Mouse (Mus musculus): ENCODE results near the gene Anapc11. TPM values are rescaled to one million over a fixed set of nuclear protein-coding genes. Genes with fewer than 3 reads are reported as not detected.

Anapc11 gene
- polyA plus RNA-seq, 1 experiment from 2014 or later: 201 TPM

GRCm38 (mm10) chr11:120641869-120642268 is 43.6 kb downstream of the Anapc11 start:
- H3K27ac ChIP-seq (ENCODE audit: low read depth, low read length): no peak overlapping the region
- no peaks in the 10 kb centered on the region for H3K36me3 ChIP-seq (ENCODE audit: control insufficient read depth, insufficient read depth, low read length)
- H3K4me2 ChIP-seq: no peak overlapping the region
- WGBS (ENCODE audit: insufficient replicate concordance): 84% methylated on average over 8 of the region's 8 CpGs
- no peak for ATAC-seq (replicated peaks; ENCODE audit: insufficient number of reproducible peaks, low FRiP score, low TSS enrichment)
- no peak overlapping the region for H3K4me3 ChIP-seq (ENCODE audit: low read depth, low read length)
- H3K4me1 ChIP-seq (ENCODE audit: control insufficient read depth, insufficient read depth, low read length): peaks cover 13% of the 10 kb centered on the region; the same call in 1 of the 2 replicates
- peaks cover 9% of the 10 kb centered on the region; the same call in 1 of the 2 replicates for H3K27me3 ChIP-seq (ENCODE audit: control insufficient read depth, insufficient read depth, low read length)
- no peak overlapping the region for H3K9ac ChIP-seq (ENCODE audit: low read depth, low read length)
- H3K9me3 ChIP-seq (replicated peaks; ENCODE audit: control insufficient read depth, low read length): no peaks in the 10 kb centered on the region

DNA sequence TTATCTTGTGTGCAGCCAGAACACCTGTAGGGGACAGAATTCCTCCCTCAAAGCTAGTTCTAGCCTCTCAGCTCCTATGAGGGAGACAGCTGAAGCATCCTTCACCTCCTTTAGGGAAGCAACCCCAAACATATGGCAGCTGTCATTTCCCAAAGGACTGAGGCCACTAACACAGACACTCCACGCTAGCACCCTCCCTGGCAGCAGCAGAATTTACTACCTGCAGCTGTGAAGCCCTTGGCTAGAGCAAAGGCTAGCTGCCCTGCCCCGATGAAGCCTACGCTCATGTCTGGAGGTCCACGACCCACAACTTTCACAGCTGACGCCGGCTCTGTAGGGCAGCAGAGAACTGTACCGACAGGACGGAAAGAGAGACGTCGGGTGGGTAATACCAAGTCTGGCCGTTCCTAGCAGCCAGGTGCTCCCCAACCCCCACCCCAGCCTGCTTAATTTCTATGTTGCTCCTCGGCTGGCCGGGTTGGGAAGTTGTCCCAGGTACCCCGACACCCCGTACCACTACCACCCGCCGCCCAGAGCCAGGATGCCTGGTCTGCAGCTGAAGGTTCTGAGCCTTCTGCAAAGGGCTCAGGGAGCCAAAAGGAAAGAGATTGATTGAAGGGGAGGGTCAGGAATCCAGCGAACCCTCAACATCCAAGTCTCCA is 44.8 kb downstream of the Anapc11 start:
- H3K4me2 ChIP-seq: peak overlapping the region; percentile 98
- H3K27me3 ChIP-seq (ENCODE audit: control insufficient read depth, insufficient read depth, low read length): peaks cover 17% of the 10 kb centered on the region
- H3K36me3 ChIP-seq (ENCODE audit: control insufficient read depth, insufficient read depth, low read length): no peaks in the 10 kb centered on the region
- peak overlapping the region; percentile 49 for H3K4me3 ChIP-seq (ENCODE audit: low read depth, low read length)
- peak; percentile 50; the same call in 1 of the 2 replicates for ATAC-seq (replicated peaks; ENCODE audit: insufficient number of reproducible peaks, low FRiP score, low TSS enrichment)
- WGBS (ENCODE audit: insufficient replicate concordance): 2% methylated on average over 18 of the region's 18 CpGs
- peak overlapping the region; percentile 75 for H3K9ac ChIP-seq (ENCODE audit: low read depth, low read length)
- H3K27ac ChIP-seq (ENCODE audit: low read depth, low read length): 0 out of 2 replicates have a peak overlapping the region, but pooled peaks have one; percentile 15
- peaks cover 23% of the 10 kb centered on the region for H3K4me1 ChIP-seq (ENCODE audit: control insufficient read depth, insufficient read depth, low read length)
- no peaks in the 10 kb centered on the region for H3K9me3 ChIP-seq (replicated peaks; ENCODE audit: control insufficient read depth, low read length)

DNA sequence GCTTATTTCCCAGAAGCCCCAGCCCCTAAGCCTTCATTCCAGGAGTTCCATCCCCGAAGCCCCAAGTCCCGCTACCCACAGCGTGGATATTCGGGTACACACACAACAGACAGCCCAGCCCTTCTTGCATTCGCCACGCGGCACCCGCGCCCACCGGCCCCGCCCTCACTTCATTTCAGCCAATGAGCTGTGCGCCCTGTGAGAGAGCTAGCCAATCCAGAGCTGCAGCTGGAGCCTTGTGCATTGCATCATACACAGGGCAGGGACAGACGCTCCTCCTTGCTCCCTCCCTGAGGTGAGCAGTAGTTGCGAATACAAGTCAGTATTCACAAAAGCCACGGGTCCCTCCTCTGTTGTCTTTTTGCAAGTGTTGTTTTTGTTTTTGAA is 45.4 kb downstream of the Anapc11 start, which contains the start of gene Pycr1:
Gene Pycr1 (minus strand): TSS at position 169 of the 387 bp plus-strand sequence.
- Histone ChIP-seq H3K9me3 (replicated peaks; ENCODE audit: control insufficient read depth, low read length) (no peaks in the 10 kb centered on the region), H3K4me2 (peak within 1 kb of the TSS; percentile 98), H3K4me3 (ENCODE audit: low read depth, low read length) (peak within 1 kb of the TSS; percentile 49), H3K4me1 (ENCODE audit: control insufficient read depth, insufficient read depth, low read length) (peaks cover 23% of the 10 kb centered on the region), H3K36me3 (ENCODE audit: control insufficient read depth, insufficient read depth, low read length) (no peaks in the 10 kb centered on the region), H3K9ac (ENCODE audit: low read depth, low read length) (peak within 1 kb of the TSS; percentile 75), H3K27me3 (ENCODE audit: control insufficient read depth, insufficient read depth, low read length) (peaks cover 19% of the 10 kb centered on the region), H3K27ac (ENCODE audit: low read depth, low read length) (peak within 1 kb of the TSS; percentile 17; the same call in 1 of the 2 replicates)
- 0% methylated on average over 15 of the region's 15 CpGs for WGBS (ENCODE audit: insufficient replicate concordance)
- ATAC-seq (replicated peaks; ENCODE audit: insufficient number of reproducible peaks, low FRiP score, low TSS enrichment): peak; percentile 96

DNA sequence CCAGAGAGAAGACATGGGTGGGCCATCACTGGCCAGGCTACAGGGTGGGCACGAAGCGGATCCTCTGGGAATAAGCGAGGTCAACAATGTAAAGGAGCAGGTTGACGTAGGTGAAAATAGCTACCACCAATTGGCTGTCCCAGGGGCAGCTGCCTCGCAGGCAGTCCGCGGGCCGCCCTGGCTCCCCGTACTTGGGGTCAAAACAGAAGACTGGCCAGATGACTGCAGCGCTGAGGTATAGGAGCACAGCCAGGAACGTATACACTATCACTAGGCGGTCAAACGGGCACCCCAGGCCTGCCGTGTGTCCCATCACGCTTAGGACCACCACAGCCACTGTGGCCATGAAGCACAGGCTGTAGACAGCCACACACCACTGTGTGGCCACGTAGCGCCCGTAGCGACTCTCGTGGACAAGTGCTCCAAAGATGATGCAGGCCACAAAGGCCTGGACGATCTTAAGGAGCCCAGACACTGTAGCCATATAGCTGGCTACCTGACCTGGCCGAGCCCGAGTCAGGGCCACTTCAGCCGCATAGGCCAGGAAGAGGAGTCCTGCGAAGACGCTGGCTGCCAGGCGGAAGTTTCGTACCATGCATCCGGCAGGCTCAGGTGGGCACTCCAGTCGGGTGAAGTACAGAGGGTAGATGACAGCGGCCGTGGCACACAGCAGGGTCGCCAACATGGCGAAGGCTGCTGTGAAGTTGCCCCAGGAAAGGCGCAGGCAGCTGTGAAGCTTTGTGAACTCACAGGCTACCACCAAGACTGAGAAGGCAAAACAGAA is 49.0 kb downstream of the Anapc11 start:
- Histone ChIP-seq H3K9me3 (replicated peaks; ENCODE audit: control insufficient read depth, low read length) (no peaks in the 10 kb centered on the region), H3K4me1 (ENCODE audit: control insufficient read depth, insufficient read depth, low read length) (peaks cover 23% of the 10 kb centered on the region), H3K4me2 (peak overlapping the region; percentile 67), H3K4me3 (ENCODE audit: low read depth, low read length) (peak overlapping the region; percentile 49), H3K27me3 (ENCODE audit: control insufficient read depth, insufficient read depth, low read length) (peaks cover 19% of the 10 kb centered on the region), H3K9ac (ENCODE audit: low read depth, low read length) (peak overlapping the region; percentile 71), H3K27ac (ENCODE audit: low read depth, low read length) (peak overlapping the region; percentile 90), H3K36me3 (ENCODE audit: control insufficient read depth, insufficient read depth, low read length) (no peaks in the 10 kb centered on the region)
- ATAC-seq (replicated peaks; ENCODE audit: insufficient number of reproducible peaks, low FRiP score, low TSS enrichment): no peak
- WGBS (ENCODE audit: insufficient replicate concordance): 66% methylated on average over 35 of the region's 35 CpGs

- ATAC-seq (replicated peaks; ENCODE audit: insufficient number of reproducible peaks, low FRiP score, low TSS enrichment): 0 out of 2 replicates have a peak, but pooled peaks have one; percentile 9
- H3K27ac ChIP-seq (ENCODE audit: low read depth, low read length): peak within 1 kb of the TSS; percentile 90
- no peaks in the 10 kb centered on the region for H3K36me3 ChIP-seq (ENCODE audit: control insufficient read depth, insufficient read depth, low read length)
- no peaks in the 10 kb centered on the region for H3K9me3 ChIP-seq (replicated peaks; ENCODE audit: control insufficient read depth, low read length)
- 2% methylated on average over 13 of the region's 13 CpGs for WGBS (ENCODE audit: insufficient replicate concordance)
- peak within 1 kb of the TSS; percentile 67 for H3K4me2 ChIP-seq
- H3K27me3 ChIP-seq (ENCODE audit: control insufficient read depth, insufficient read depth, low read length): peaks cover 13% of the 10 kb centered on the region
- peak within 1 kb of the TSS; percentile 71 for H3K9ac ChIP-seq (ENCODE audit: low read depth, low read length)
- H3K4me1 ChIP-seq (ENCODE audit: control insufficient read depth, insufficient read depth, low read length): peaks cover 16% of the 10 kb centered on the region
- peak within 1 kb of the TSS; percentile 49 for H3K4me3 ChIP-seq (ENCODE audit: low read depth, low read length)
Measured at GRCm38 (mm10) chr11:120648001-120648476, 49.8 kb downstream of the Anapc11 start, which contains the start of gene Myadml2. Gene Myadml2 (minus strand): TSS chr11:120648158.

- Histone ChIP-seq H3K27ac (ENCODE audit: low read depth, low read length) (no peak overlapping the region), H3K4me2 (no peak overlapping the region), H3K4me1 (ENCODE audit: control insufficient read depth, insufficient read depth, low read length) (peaks cover 9% of the 10 kb centered on the region), H3K27me3 (ENCODE audit: control insufficient read depth, insufficient read depth, low read length) (peaks cover 22% of the 10 kb centered on the region), H3K4me3 (ENCODE audit: low read depth, low read length) (no peak overlapping the region), H3K36me3 (ENCODE audit: control insufficient read depth, insufficient read depth, low read length) (no peaks in the 10 kb centered on the region), H3K9ac (ENCODE audit: low read depth, low read length) (no peak overlapping the region), H3K9me3 (replicated peaks; ENCODE audit: control insufficient read depth, low read length) (no peaks in the 10 kb centered on the region)
- ATAC-seq (replicated peaks; ENCODE audit: insufficient number of reproducible peaks, low FRiP score, low TSS enrichment): no peak
- WGBS (ENCODE audit: insufficient replicate concordance): 64% methylated on average over 3 of the region's 3 CpGs
Measured at GRCm38 (mm10) chr11:120651872-120652271, 53.7 kb downstream of the Anapc11 start.

DNA sequence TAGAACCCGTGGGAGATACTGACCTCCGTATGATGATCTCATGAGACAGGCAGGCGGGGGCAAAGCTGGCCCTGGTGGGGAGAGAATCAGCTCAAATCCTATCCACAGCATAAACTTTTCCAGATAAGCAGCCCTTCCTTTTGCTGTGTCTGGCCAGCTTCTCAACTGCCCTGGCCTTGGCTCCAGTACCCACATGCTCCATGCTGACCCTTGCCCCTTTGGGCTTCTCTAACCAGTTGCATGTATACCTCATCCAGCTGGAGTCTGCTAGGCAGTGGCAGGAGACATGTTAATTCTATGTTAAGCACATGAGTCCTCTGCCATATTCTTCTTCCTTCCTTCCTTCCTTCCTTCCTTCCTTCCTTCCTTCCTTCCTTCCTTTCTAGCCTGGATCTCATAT is 56.5 kb downstream of the Anapc11 start:
- no peak for ATAC-seq (replicated peaks; ENCODE audit: insufficient number of reproducible peaks, low FRiP score, low TSS enrichment)
- no peaks in the 10 kb centered on the region for H3K36me3 ChIP-seq (ENCODE audit: control insufficient read depth, insufficient read depth, low read length)
- WGBS (ENCODE audit: insufficient replicate concordance): 71% methylated on average over 3 of the region's 3 CpGs
- no peak overlapping the region for H3K27ac ChIP-seq (ENCODE audit: low read depth, low read length)
- no peak overlapping the region for H3K9ac ChIP-seq (ENCODE audit: low read depth, low read length)
- no peak overlapping the region for H3K4me2 ChIP-seq
- no peaks in the 10 kb centered on the region for H3K9me3 ChIP-seq (replicated peaks; ENCODE audit: control insufficient read depth, low read length)
- H3K4me1 ChIP-seq (ENCODE audit: control insufficient read depth, insufficient read depth, low read length): no peaks in the 10 kb centered on the region; the same call in 1 of the 2 replicates
- H3K27me3 ChIP-seq (ENCODE audit: control insufficient read depth, insufficient read depth, low read length): peaks cover 41% of the 10 kb centered on the region
- no peak overlapping the region for H3K4me3 ChIP-seq (ENCODE audit: low read depth, low read length)

DNA sequence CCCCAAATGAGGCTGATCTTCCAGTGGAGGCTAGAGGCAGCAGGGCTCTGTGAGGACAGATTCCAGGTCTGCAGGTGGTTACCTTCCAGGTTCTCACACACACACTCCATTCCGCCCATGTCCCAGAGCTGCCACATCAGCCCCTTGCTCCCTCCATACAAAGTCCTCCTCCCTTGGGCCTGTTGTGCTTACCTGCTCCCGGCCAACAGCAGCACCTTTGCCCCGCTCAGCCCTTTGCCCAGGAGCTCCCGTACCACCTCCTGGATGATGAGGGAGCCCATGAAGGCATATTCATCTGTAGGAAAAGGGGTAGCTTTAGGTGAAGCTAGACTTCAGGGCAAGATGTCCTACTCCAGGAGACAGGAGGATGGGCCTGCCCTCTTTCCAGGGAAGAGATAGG is 59.1 kb downstream of the Anapc11 start:
- peaks cover 11% of the 10 kb centered on the region for H3K4me1 ChIP-seq (ENCODE audit: control insufficient read depth, insufficient read depth, low read length)
- no peak overlapping the region for H3K27ac ChIP-seq (ENCODE audit: low read depth, low read length)
- H3K27me3 ChIP-seq (ENCODE audit: control insufficient read depth, insufficient read depth, low read length): peaks cover 66% of the 10 kb centered on the region
- no peaks in the 10 kb centered on the region for H3K9me3 ChIP-seq (replicated peaks; ENCODE audit: control insufficient read depth, low read length)
- no peak overlapping the region for H3K9ac ChIP-seq (ENCODE audit: low read depth, low read length)
- no peaks in the 10 kb centered on the region for H3K36me3 ChIP-seq (ENCODE audit: control insufficient read depth, insufficient read depth, low read length)
- no peak for ATAC-seq (replicated peaks; ENCODE audit: insufficient number of reproducible peaks, low FRiP score, low TSS enrichment)
- no peak overlapping the region for H3K4me3 ChIP-seq (ENCODE audit: low read depth, low read length)
- 85% methylated on average over 4 of the region's 4 CpGs for WGBS (ENCODE audit: insufficient replicate concordance)
- H3K4me2 ChIP-seq: no peak overlapping the region

Data from heart, embryonic 11.5 days (tissue).